Mouse (Mus musculus): ENCODE data around the gene Krtap28-10.

Krtap28-10 gene

GRCm38 (mm10) chr1:83042380-83042779, at the start of gene Krtap28-10:
Gene Krtap28-10 (minus strand): TSS chr1:83042480.
- in situ Hi-C loops (cut with MboI; ENCODE audit: low pct_unique_long_range_greater_than_20kb in 1 of 2, low sequenced_read_pairs in 2 of 2, unreplicated experiment in 1 of 2), result no loop called here

DNA sequence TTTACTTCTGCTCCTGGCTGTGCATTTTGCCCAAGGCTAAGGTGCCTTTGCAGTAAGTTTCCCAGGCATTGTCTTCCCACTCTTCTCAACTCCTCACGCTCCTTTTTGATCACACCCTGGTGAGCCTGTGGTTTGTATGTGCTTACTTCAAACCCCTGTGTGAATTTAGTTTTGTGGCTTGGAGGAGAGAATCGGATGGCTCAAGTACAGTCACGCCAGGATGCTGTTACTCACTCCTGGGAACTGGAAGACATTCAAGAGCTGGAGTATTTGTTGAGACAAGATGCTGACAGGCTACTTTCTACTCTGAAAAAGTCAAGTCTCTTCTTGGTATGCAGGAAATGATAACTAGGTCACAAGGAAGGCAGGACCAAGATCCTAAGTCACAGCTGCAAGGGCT, 49.0 kb upstream of the Krtap28-10 start:
- in situ Hi-C loops (cut with MboI; ENCODE audit: low pct_unique_long_range_greater_than_20kb in 1 of 2, low sequenced_read_pairs in 2 of 2, unreplicated experiment in 1 of 2), result no loop called here

- in situ Hi-C loops (cut with MboI; ENCODE audit: low pct_unique_long_range_greater_than_20kb in 1 of 2, low sequenced_read_pairs in 2 of 2, unreplicated experiment in 1 of 2), result no loop called here
Measured at GRCm38 (mm10) chr1:83084790-83085189, 42.5 kb upstream of the Krtap28-10 start.

DNA sequence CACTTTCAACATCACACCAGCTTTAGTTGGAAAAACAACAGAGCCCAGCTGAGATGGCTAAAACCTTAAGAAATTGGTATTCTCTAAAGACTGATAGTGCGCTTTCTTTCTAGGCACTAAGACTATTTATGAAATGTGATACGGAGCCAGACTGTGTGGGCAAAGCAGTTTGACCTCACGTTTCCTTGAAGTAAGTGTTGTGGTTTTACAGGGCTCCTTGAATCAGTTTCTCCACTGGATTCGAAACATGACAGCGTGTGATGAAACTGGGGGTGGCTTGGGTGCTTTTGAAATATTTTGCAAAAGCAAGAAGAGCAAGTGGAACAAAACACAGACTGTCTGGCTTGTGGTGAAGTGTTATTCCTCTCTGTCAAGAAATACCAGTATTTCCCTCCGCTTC, 34.7 kb upstream of the Krtap28-10 start:
- in situ Hi-C loops (cut with MboI; ENCODE audit: low pct_unique_long_range_greater_than_20kb in 1 of 2, low sequenced_read_pairs in 2 of 2, unreplicated experiment in 1 of 2), result no loop called here

DNA sequence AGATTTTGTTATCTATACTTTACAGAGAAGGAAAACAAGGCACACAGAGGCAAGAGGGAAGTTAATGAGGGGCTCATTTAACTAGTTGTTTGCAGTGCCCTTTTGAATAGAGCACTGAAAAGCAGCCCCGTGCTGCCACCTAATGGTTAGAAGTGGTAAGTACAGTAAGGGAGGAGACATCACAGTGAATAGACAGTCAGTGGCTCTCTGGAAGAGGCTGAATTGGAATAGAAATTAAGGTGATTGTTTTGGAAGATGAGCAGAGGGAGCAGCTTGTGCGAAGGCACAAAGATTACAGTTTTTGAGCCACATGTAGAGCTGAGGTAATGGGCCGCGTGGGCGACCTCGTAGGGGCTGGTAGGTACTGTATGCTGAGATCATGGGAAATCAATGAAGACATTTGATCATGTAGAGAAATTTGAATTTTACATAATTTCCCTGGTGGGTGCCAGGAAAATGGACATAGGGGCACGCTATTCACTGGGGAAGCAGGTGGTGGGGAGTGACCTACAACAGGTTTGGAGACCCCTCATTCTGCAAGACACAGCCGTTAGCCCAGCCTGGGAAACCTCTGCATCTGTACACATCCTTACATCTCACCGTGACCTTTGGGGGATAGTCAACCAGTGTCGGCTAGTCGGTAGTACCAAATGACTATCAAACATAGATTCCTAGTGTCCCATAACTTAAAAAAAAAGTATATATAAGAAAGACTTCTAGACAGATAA, 34.1 kb upstream of the Krtap28-10 start:
- in situ Hi-C loops (cut with MboI; ENCODE audit: low pct_unique_long_range_greater_than_20kb in 1 of 2, low sequenced_read_pairs in 2 of 2, unreplicated experiment in 1 of 2), result no loop called here

GRCm38 (mm10) chr1:83075526-83076189, 33.4 kb upstream of the Krtap28-10 start:
- in situ Hi-C loops (cut with MboI; ENCODE audit: low pct_unique_long_range_greater_than_20kb in 1 of 2, low sequenced_read_pairs in 2 of 2, unreplicated experiment in 1 of 2), result no loop called here

GRCm38 (mm10) chr1:83067205-83067604, 24.9 kb upstream of the Krtap28-10 start:
- in situ Hi-C loops (cut with MboI; ENCODE audit: low pct_unique_long_range_greater_than_20kb in 1 of 2, low sequenced_read_pairs in 2 of 2, unreplicated experiment in 1 of 2), result no loop called here

- in situ Hi-C loops (cut with MboI; ENCODE audit: low pct_unique_long_range_greater_than_20kb in 1 of 2, low sequenced_read_pairs in 2 of 2, unreplicated experiment in 1 of 2), result no loop called here
Measured at GRCm38 (mm10) chr1:83066577-83066976, 24.3 kb upstream of the Krtap28-10 start.

DNA sequence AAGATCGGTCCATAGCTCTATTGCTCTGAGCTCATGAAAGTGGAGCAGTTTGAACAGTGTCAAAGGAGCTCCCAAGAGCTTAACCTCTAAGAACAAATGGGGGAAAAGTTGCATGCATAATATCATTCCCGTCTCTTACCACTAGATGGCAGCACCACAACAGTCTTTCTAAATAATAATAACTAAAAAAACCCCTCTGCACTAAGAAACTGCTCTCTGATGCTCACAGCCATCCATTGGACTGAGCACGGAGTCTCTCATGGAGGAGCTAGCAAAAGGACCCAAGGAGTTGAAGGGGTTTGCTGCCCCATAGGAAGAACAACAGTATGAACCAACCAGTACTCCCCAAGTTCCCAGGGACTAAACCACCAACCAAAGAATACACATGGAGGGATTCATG, 22.6 kb upstream of the Krtap28-10 start:
- in situ Hi-C loops (cut with MboI; ENCODE audit: low pct_unique_long_range_greater_than_20kb in 1 of 2, low sequenced_read_pairs in 2 of 2, unreplicated experiment in 1 of 2), result loop anchor here in 1 of 2 experiments (5.0 kb wide), 1 partner anchor 273 kb away; no protein-coding TSS in a partner anchor

DNA sequence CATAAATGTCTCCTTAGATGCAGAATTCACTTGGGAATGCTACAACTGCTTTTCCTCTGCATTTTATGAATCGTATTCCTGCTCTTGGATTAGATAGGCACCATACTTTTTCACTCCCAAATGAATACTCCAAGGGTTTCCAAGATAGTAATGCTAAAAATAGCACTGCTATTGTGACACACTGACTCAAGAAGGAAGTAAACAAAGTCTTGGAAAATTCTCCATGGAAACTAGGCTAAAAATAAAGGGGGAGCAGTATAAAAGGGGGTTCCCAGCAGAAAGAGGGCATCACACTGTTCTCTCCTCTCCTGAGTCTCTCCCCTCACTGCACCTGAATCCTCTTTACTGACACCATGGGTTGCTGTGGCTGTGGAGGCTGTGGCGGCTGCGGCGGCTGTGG, 18.4 kb upstream of the Krtap28-10 start, which contains the start of gene Krtap28-13:
Gene Krtap28-13 (plus strand): TSS at position 288 of the 400 bp plus-strand sequence.
- in situ Hi-C loops (cut with MboI; ENCODE audit: low pct_unique_long_range_greater_than_20kb in 1 of 2, low sequenced_read_pairs in 2 of 2, unreplicated experiment in 1 of 2), result loop anchor here in 1 of 2 experiments (5.0 kb wide), 1 partner anchor 268 kb away; no protein-coding TSS in a partner anchor

DNA sequence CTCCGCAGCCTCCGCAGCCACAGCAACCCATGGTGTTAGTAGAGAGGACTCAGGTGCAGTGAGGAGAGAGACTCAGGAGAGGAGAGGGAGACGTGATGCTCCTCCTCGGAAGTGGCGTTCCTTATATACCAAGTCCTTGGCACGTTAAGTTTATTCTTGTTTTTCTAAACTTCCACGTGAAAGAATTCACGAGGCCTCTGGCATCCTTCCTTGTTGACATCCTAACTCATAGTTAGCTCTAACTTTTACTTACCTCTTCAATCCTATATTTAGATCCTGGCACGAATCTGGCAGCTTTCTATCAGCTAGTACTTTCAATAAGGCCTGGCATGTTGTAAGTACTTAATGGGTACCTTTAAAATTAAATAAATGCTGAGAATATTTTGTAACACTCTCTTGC, 17.0 kb upstream of the Krtap28-10 start, which contains the start of gene A030005K14Rik:
Gene A030005K14Rik (minus strand): TSS at position 101 of the 400 bp plus-strand sequence.
- in situ Hi-C loops (cut with MboI; ENCODE audit: low pct_unique_long_range_greater_than_20kb in 1 of 2, low sequenced_read_pairs in 2 of 2, unreplicated experiment in 1 of 2), result no loop called here

GRCm38 (mm10) chr1:83058481-83058880, 16.2 kb upstream of the Krtap28-10 start:
- in situ Hi-C loops (cut with MboI; ENCODE audit: low pct_unique_long_range_greater_than_20kb in 1 of 2, low sequenced_read_pairs in 2 of 2, unreplicated experiment in 1 of 2), result no loop called here

DNA sequence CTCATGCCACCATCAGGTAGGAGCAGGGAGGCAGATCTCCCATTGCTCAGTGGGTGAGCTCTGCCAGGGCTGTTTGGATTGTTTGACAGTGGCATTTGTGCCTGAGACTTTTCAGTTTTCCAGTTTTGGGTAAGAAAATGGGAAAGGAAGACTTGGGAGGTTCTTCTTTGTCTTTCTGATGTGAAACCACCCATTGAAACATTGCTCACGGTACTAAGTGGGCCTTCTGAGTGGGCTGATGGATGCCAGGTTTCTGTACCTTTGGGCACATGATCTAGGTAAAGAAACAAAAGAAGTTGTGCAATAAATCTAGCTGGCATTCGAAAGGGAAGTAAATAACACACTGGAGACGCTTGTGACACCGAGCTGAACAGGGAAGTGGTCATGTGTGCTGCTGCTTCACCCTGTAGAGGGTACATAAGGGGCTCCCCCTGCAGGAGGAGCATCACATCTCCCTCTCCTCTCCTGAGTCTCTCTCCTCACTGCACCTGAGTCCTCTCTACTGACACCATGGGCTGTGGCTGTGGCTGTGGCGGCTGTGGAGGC, 2.7 kb upstream of the Krtap28-10 start, which contains the start of gene Gm47969:
Gene Gm47969 (plus strand): TSS at position 51 of the 546 bp plus-strand sequence.
- in situ Hi-C loops (cut with MboI; ENCODE audit: low pct_unique_long_range_greater_than_20kb in 1 of 2, low sequenced_read_pairs in 2 of 2, unreplicated experiment in 1 of 2), result no loop called here

DNA sequence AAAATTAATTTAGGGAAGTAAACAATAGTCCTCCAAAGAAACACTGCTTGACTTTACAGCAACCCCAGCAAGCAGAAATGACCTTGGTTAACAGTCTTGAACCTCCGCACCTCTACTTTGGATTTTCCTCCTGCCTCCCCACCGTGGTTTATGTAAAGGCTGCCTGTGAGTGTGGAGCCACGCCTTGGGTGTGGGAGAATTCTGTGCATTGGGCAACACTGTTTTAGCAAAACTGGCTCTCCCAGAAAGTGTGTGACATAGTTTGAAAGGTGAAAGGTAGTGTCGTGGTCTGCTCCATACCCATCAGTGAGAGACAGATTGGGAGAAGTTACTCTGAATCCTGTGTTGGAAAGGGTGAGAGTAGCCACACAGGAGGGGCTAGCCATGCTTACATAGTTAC, 3.2 kb downstream of the Krtap28-10 start:
- in situ Hi-C loops (cut with MboI; ENCODE audit: low pct_unique_long_range_greater_than_20kb in 1 of 2, low sequenced_read_pairs in 2 of 2, unreplicated experiment in 1 of 2), result no loop called here

DNA sequence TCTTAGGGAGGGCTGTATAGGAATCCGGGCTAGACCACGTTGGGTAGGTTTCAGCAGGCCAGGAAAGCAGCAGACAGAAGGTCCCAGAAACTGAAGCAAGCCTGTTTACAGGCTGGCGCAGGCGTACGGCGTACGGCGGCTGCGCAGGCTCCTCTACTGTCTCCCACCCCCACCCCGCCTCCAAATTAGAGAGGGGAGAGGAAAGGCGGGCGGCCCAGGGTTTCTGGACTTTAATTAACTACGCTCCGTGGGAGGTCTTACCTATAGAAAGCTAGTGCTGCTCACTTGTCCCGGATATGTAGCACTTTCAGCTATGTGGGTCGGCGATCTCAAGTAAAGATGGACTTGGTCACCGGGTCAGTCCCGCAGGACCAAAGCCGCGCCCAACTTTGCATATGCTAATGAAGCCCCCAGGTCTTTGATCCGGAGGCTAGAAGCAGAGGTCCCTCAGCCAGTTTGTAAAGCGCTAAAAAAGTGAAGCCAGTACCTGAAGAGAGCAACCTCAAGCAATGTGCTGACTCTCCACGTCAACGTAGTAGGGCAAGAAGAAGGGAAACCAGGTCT, 4.1 kb downstream of the Krtap28-10 start, which contains the start of gene Slc19a3:
Gene Slc19a3 (minus strand): TSS at position 340 of the 564 bp plus-strand sequence.
- in situ Hi-C loops (cut with MboI; ENCODE audit: low pct_unique_long_range_greater_than_20kb in 1 of 2, low sequenced_read_pairs in 2 of 2, unreplicated experiment in 1 of 2), result no loop called here

DNA sequence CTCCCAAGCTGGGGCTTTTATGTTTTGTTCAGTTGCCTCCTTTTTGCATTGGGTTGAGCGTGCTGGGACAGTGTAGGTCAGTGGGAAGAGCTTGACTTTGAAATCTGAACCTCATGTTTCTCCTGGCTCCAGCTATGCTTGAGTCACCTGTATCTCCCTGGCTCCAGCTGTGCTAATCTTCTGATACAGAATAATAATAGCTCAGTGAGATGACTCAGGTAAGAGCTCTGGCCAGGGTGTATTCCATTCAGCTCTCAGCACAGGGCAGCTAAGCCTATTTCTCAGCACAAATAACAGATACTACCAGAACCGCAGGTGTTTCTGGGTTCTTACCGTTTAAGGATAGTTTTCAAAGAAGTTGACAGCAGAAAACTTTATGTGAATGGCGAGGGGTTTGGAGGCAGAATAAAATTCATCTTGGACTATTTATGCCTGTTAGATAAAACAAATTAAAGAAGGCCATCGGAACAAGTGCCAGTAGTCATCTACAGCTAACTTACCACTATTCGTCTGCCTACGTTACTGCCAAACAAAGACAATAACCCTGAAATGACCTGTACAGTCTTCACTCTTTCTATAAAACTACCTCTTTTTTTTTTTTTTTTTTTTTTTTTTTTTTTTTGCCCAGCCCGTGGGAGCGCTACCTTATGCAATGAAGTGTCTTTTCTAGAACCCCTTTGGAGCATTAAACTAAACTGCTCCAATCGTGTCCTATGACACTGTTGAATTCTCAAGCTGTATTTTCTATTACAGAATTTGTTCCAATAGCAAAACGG, 5.2 kb downstream of the Krtap28-10 start:
- in situ Hi-C loops (cut with MboI; ENCODE audit: low pct_unique_long_range_greater_than_20kb in 1 of 2, low sequenced_read_pairs in 2 of 2, unreplicated experiment in 1 of 2), result no loop called here

DNA sequence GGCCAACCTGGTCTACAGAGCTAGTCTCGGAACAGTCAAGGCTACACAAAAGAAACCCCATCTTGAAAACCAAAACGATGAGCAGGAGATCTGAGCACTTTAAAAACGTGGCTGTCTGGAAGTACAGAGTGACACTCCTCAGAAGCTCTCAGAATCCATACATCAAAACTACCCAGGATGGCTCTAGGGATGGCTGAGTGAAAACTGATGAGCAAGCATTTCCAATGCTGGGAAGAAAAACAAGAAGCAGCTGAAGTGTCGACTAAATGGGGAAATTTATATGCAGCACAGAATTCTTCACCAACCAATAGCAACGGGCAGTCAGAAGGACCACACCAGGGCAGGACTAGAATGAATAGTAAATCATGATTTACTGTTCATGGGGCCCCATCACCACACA, 7.8 kb downstream of the Krtap28-10 start:
- in situ Hi-C loops (cut with MboI; ENCODE audit: low pct_unique_long_range_greater_than_20kb in 1 of 2, low sequenced_read_pairs in 2 of 2, unreplicated experiment in 1 of 2), result no loop called here

GRCm38 (mm10) chr1:83032508-83032907, 9.8 kb downstream of the Krtap28-10 start:
- in situ Hi-C loops (cut with MboI; ENCODE audit: low pct_unique_long_range_greater_than_20kb in 1 of 2, low sequenced_read_pairs in 2 of 2, unreplicated experiment in 1 of 2), result no loop called here
